Comparison of ENCODE assay signal across 2 mouse cellular contexts in the genomic region with DNA sequence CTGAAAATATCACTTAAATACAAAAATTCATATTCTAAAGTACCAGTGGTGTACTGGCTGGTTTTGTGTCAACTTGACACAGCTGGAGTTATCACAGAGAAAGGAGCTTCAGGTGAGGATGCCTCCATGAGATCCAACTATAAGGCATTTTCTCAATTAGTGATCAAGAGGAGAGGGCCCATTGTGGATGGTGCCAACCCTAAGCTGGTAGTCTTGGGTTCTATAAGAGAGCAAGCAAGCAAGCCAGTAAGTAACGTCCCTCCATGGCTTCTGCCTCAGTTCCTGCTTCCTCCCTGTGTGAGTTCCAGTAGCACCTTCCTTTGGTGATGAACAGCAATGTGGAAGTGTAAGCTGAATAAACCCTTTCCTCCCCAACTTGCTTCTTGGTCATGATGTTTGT. TPM values are rescaled to one million over a fixed set of nuclear protein-coding genes. Genes with fewer than 3 reads are reported as not detected.
DNase-seq lines count a peak whose midpoint lies in the region; ATAC-seq lines count a peak whose summit lies in the region.
"Not testable (repeated sequence)": the region's sequence is repeated elsewhere in the genome, so short reads cannot be mapped to it uniquely, and the experiment has no call there.

No protein-coding gene starts in this region.

- not testable (repeated sequence) for H3K4me1 ChIP-seq in midbrain, embryonic 11.5 days (ENCODE audit: control insufficient read depth, insufficient read depth, low read length)

- ATAC-seq in midbrain, embryonic 11.5 days (ENCODE audit: low FRiP score) = not testable (repeated sequence)

- H3K36me3 ChIP-seq in midbrain, embryonic 11.5 days (ENCODE audit: control insufficient read depth, insufficient read depth, low read length) = peaks cover 21% of the 10 kb centered on the region; the same call in 1 of the 2 replicates

- peak; percentile 69 for DNase-seq in heart, adult 11 months
- peak; percentile 75 for DNase-seq in midbrain, embryonic 11.5 days (ENCODE audit: low spot score, missing footprints)

- H3K27me3 ChIP-seq in midbrain, embryonic 11.5 days (ENCODE audit: control insufficient read depth, insufficient read depth, low read length) = not testable (repeated sequence)

- H3K4me3 ChIP-seq in midbrain, embryonic 11.5 days (ENCODE audit: low read depth, low read length) = not testable (repeated sequence)

- H3K27ac ChIP-seq in midbrain, embryonic 11.5 days (ENCODE audit: low read depth, low read length) = not testable (repeated sequence)

- not testable (repeated sequence) for H3K9me3 ChIP-seq in midbrain, embryonic 11.5 days (ENCODE audit: control insufficient read depth, low read length)

- 81% methylated on average over 1 of the region's 1 CpGs for WGBS in midbrain, embryonic 11.5 days

- H3K9ac ChIP-seq in midbrain, embryonic 11.5 days (ENCODE audit: low read length) = not testable (repeated sequence)

- H3K4me2 ChIP-seq in midbrain, embryonic 11.5 days = not testable (repeated sequence)

RNA-seq across cellular contexts. Expression of a gene that starts 14.5 kb away (rescaled TPM):
- 77.1 and 78.9 TPM in 2 replicates for polyA plus RNA-seq in midbrain, embryonic 11.5 days (2014; fragmentation: Nextera tagmentation; extraction: Ambion mirVana)

RNA-seq across cellular contexts. Expression of a gene that starts 15.2 kb away (rescaled TPM):
- 101 TPM in 2 replicates for polyA plus RNA-seq in midbrain, embryonic 11.5 days (2014; fragmentation: Nextera tagmentation; extraction: Ambion mirVana)
